Mouse (Mus musculus): ENCODE data around the gene Fate1. TPM values are rescaled to one million over a fixed set of nuclear protein-coding genes. Genes with fewer than 3 reads are reported as not detected.
A peak's percentile ranks its signal among the peaks of the same experiment; 100 is the strongest.

Gene Fate1
- not detected in 2 replicates for polyA plus RNA-seq (2012; rRNA removed)

- H3K4me3 ChIP-seq (ENCODE audit: control insufficient read depth, low read depth, low read length), result no peak within 1 kb of the TSS
- H3K4me1 ChIP-seq (ENCODE audit: control insufficient read depth, insufficient read depth, low read length), result no peaks in the 10 kb centered on the region
- H3K27ac ChIP-seq (ENCODE audit: control insufficient read depth, insufficient read depth, low read depth, low read length), result no peak within 1 kb of the TSS
- no peaks in the 10 kb centered on the region for H3K36me3 ChIP-seq (ENCODE audit: control insufficient read depth, insufficient read depth, low read length)
- TF ChIP-seq POLR2A (IDR thresholded peaks at IDR 0.05; ENCODE audit: control insufficient read depth, low read depth, low read length), result no peak
- no peak for TF ChIP-seq CTCF (IDR thresholded peaks at IDR 0.05; ENCODE audit: control insufficient read depth, insufficient read depth, insufficient replicate concordance, low read depth, low read length)
- H3K27me3 ChIP-seq (ENCODE audit: control insufficient read depth, insufficient read depth, low read length), result no peaks in the 10 kb centered on the region
These were observed at the start of gene Fate1 for GRCm38 (mm10) chrX:71972686-71973085. Fate1 (plus strand) TSS chrX:71972986.

- no peak for TF ChIP-seq POLR2A (IDR thresholded peaks at IDR 0.05; ENCODE audit: control insufficient read depth, low read depth, low read length)
These were observed 26.2 kb upstream of the Fate1 start for GRCm38 (mm10) chrX:71946631-71947030.

GRCm38 (mm10) chrX:71958366-71958765 lies 14.4 kb upstream of the Fate1 start:
- no peaks in the 10 kb centered on the region for H3K36me3 ChIP-seq (ENCODE audit: control insufficient read depth, insufficient read depth, low read length)
- H3K27ac ChIP-seq (ENCODE audit: control insufficient read depth, insufficient read depth, low read depth, low read length), result no peak overlapping the region
- no peak overlapping the region for H3K4me3 ChIP-seq (ENCODE audit: control insufficient read depth, low read depth, low read length)
- no peaks in the 10 kb centered on the region for H3K27me3 ChIP-seq (ENCODE audit: control insufficient read depth, insufficient read depth, low read length)
- TF ChIP-seq POLR2A (IDR thresholded peaks at IDR 0.05; ENCODE audit: control insufficient read depth, low read depth, low read length) (no peak), CTCF (IDR thresholded peaks at IDR 0.05; ENCODE audit: control insufficient read depth, insufficient read depth, insufficient replicate concordance, low read depth, low read length) (no peak)
- peaks cover 4% of the 10 kb centered on the region; the same call in 1 of the 2 replicates for H3K4me1 ChIP-seq (ENCODE audit: control insufficient read depth, insufficient read depth, low read length)

More at GRCm38 (mm10) chrX:71946631-71947030, 26.2 kb upstream of the Fate1 start:
- Histone ChIP-seq H3K4me1 (ENCODE audit: control insufficient read depth, insufficient read depth, low read length) (no peaks in the 10 kb centered on the region), H3K27me3 (ENCODE audit: control insufficient read depth, insufficient read depth, low read length) (no peaks in the 10 kb centered on the region), H3K36me3 (ENCODE audit: control insufficient read depth, insufficient read depth, low read length) (no peaks in the 10 kb centered on the region), H3K4me3 (ENCODE audit: control insufficient read depth, low read depth, low read length) (no peak overlapping the region), H3K27ac (ENCODE audit: control insufficient read depth, insufficient read depth, low read depth, low read length) (no peak overlapping the region)

GRCm38 (mm10) chrX:71962073-71963051 lies 10.4 kb upstream of the Fate1 start, which contains the start of gene Prrg3:
Prrg3 (plus strand) TSS chrX:71962624.
- H3K4me1 ChIP-seq (ENCODE audit: control insufficient read depth, insufficient read depth, low read length), result peaks cover 4% of the 10 kb centered on the region; the same call in 1 of the 2 replicates
- peak within 1 kb of the TSS; percentile 21; the same call in 1 of the 2 replicates for H3K27ac ChIP-seq (ENCODE audit: control insufficient read depth, insufficient read depth, low read depth, low read length)
- H3K36me3 ChIP-seq (ENCODE audit: control insufficient read depth, insufficient read depth, low read length), result no peaks in the 10 kb centered on the region

GRCm38 (mm10) chrX:71963275-71963912 lies 9.4 kb upstream of the Fate1 start:
- TF ChIP-seq CTCF (IDR thresholded peaks at IDR 0.05; ENCODE audit: control insufficient read depth, insufficient read depth, insufficient replicate concordance, low read depth, low read length), result no peak
- no peak for TF ChIP-seq POLR2A (IDR thresholded peaks at IDR 0.05; ENCODE audit: control insufficient read depth, low read depth, low read length)
- Histone ChIP-seq H3K4me3 (ENCODE audit: control insufficient read depth, low read depth, low read length) (peak overlapping the region; percentile 75), H3K36me3 (ENCODE audit: control insufficient read depth, insufficient read depth, low read length) (no peaks in the 10 kb centered on the region), H3K4me1 (ENCODE audit: control insufficient read depth, insufficient read depth, low read length) (peaks cover 4% of the 10 kb centered on the region; the same call in 1 of the 2 replicates), H3K27ac (ENCODE audit: control insufficient read depth, insufficient read depth, low read depth, low read length) (peak overlapping the region; percentile 21; the same call in 1 of the 2 replicates), H3K27me3 (ENCODE audit: control insufficient read depth, insufficient read depth, low read length) (no peaks in the 10 kb centered on the region)

More at GRCm38 (mm10) chrX:71962073-71963051, 10.4 kb upstream of the Fate1 start, which contains the start of gene Prrg3:
- no peak for TF ChIP-seq CTCF (IDR thresholded peaks at IDR 0.05; ENCODE audit: control insufficient read depth, insufficient read depth, insufficient replicate concordance, low read depth, low read length)
- no peak for TF ChIP-seq POLR2A (IDR thresholded peaks at IDR 0.05; ENCODE audit: control insufficient read depth, low read depth, low read length)
- H3K27me3 ChIP-seq (ENCODE audit: control insufficient read depth, insufficient read depth, low read length), result no peaks in the 10 kb centered on the region
- H3K4me3 ChIP-seq (ENCODE audit: control insufficient read depth, low read depth, low read length), result peak within 1 kb of the TSS; percentile 75

- Histone ChIP-seq H3K27me3 (ENCODE audit: control insufficient read depth, insufficient read depth, low read length) (no peaks in the 10 kb centered on the region), H3K36me3 (ENCODE audit: control insufficient read depth, insufficient read depth, low read length) (no peaks in the 10 kb centered on the region)
- TF ChIP-seq POLR2A (IDR thresholded peaks at IDR 0.05; ENCODE audit: control insufficient read depth, low read depth, low read length) (no peak), CTCF (IDR thresholded peaks at IDR 0.05; ENCODE audit: control insufficient read depth, insufficient read depth, insufficient replicate concordance, low read depth, low read length) (no peak)
These were observed 4.6 kb upstream of the Fate1 start for GRCm38 (mm10) chrX:71968216-71968615.

GRCm38 (mm10) chrX:71968816-71969215 lies 4.0 kb upstream of the Fate1 start:
- H3K36me3 ChIP-seq (ENCODE audit: control insufficient read depth, insufficient read depth, low read length), result no peaks in the 10 kb centered on the region
- H3K27me3 ChIP-seq (ENCODE audit: control insufficient read depth, insufficient read depth, low read length), result no peaks in the 10 kb centered on the region
- no peak overlapping the region for H3K4me3 ChIP-seq (ENCODE audit: control insufficient read depth, low read depth, low read length)
- no peaks in the 10 kb centered on the region for H3K4me1 ChIP-seq (ENCODE audit: control insufficient read depth, insufficient read depth, low read length)
- no peak for TF ChIP-seq POLR2A (IDR thresholded peaks at IDR 0.05; ENCODE audit: control insufficient read depth, low read depth, low read length)
- TF ChIP-seq CTCF (IDR thresholded peaks at IDR 0.05; ENCODE audit: control insufficient read depth, insufficient read depth, insufficient replicate concordance, low read depth, low read length), result no peak
- H3K27ac ChIP-seq (ENCODE audit: control insufficient read depth, insufficient read depth, low read depth, low read length), result no peak overlapping the region

More at GRCm38 (mm10) chrX:71968216-71968615, 4.6 kb upstream of the Fate1 start:
- H3K4me1 ChIP-seq (ENCODE audit: control insufficient read depth, insufficient read depth, low read length), result no peaks in the 10 kb centered on the region
- no peak overlapping the region for H3K27ac ChIP-seq (ENCODE audit: control insufficient read depth, insufficient read depth, low read depth, low read length)
- no peak overlapping the region for H3K4me3 ChIP-seq (ENCODE audit: control insufficient read depth, low read depth, low read length)
